Mouse (Mus musculus) mature B cell (primary cell): Measurements from ENCODE around the gene Mrc2.

Source experiments
- in situ Hi-C: fragments of 300-500 bp; cut with MboI; formaldehyde crosslinking; loops from 2 replicates; pipeline ENCODE4 v1.14.3; 2019

The Mrc2 gene

DNA sequence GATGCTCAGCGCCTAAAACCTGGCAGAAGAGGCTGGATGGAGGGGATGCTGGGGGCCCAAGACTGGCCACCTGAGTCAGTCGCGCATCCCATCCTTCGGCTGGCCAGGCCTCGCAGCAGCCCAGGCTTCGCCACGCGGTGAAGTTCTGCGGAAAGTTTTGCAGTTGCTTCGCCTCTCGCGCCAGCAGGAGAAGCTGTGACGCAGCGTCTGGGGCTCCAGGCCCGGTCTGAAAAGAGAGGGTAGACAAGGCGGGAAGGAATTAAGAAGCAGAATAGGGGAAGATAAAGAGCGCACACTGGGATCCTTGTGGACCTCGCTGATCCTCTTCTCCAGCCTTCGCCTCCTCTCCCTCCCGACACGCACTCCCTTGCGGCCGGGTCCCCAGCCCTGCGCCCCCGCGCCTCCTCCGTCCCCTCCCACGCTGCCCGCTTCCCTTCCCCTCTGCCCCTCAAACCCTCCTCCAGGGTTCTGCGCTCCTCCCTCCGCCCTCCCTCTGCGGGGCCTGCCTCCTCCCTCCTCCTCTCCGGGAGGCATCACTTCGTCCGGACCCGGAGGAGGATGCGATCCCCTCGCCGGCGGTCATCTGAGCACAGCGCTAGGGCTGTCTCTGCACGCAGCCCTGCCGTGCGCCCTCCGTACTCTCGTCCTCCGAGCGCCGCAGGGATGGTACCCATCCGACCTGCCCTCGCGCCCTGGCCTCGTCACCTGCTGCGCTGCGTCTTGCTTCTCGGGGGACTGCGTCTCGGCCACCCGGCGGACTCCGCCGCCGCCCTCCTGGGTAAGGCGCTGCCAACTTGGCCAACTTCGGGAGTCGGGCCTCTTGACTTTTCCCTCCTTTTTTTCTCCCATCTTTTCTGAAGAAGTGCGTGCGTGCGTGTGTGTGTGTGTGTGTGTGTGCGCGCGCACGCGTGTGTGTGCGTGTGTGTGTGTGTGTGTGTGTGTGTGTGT lies at the start of gene Mrc2:
Gene Mrc2, plus strand, starts transcription at position 520 of the 948 bp plus-strand sequence.
- in situ Hi-C loops = no loop called here

DNA sequence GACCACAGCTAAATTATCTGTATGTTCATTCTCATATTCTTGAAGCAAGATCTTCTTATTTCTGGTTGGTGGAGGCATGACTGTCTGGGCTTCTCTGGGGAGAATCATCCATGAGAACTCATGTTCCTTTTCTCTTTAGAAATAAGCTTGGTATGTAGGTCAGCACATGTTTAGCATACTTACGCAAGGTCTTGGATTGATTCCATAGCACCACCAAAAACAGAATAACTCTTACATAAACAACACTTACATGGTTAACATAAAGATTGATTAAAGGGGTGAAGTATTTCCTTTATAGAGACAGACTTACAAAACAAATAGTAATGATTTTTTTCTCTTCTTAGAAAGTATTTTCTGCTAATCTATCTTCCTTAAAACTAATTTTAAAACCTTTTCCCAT lies 46.1 kb upstream of the Mrc2 start:
- in situ Hi-C loops = no loop called here

DNA sequence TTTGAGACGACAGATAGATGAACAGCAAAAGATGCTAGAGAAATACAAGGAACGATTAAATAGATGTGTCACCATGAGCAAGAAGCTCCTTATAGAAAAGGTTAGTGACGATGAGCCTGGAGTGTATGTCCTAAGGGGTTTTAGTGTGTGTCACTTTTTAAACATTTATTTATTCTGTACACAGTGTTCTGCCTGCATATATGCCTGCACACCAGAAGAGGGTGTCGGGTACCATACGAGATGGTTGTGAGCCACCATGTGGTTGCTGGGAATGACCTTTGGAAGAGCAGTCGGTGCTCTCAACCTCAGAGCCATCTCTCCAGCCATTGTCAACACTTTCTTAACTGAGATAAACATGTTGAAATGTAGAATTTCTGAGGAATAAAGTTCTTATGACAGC lies 45.7 kb upstream of the Mrc2 start:
- in situ Hi-C loops = no loop called here

DNA sequence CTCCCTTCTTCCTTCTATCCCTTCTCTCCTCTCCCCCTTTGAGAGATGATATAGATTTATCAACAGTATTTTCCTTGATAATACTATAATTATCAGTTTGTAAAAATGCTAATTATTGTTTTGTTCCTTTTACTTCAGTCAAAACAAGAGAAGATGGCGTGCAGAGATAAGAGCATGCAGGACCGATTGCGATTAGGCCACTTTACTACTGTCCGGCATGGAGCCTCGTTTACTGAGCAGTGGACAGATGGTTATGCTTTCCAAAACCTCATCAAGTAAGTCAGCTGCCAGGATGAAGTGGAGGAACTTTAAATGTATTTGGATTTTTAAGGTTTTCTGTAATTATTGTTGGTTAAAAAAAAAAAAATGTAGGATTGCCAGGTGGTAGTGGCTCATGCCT lies 45.1 kb upstream of the Mrc2 start:
- in situ Hi-C loops = no loop called here

DNA sequence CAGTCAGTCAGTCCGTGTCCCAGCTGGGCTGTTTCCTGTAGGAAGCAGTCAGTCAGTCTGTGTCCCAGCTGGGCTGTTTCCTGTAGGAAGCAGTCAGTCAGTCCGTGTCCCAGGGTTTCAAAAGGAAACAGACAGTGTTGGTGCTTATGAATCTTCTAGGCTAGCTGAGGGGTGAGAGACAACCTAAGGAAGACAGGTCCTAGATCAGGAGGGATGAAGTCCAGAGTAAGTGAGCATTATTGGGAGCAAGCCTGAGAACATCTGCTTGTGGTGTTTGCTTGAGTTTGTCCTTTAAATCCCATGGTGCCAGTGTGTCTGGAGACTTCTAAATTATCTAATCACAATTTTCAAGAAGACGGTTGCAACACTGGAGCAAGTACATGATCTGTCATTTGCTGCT lies 32.7 kb upstream of the Mrc2 start:
- in situ Hi-C loops = no loop called here

DNA sequence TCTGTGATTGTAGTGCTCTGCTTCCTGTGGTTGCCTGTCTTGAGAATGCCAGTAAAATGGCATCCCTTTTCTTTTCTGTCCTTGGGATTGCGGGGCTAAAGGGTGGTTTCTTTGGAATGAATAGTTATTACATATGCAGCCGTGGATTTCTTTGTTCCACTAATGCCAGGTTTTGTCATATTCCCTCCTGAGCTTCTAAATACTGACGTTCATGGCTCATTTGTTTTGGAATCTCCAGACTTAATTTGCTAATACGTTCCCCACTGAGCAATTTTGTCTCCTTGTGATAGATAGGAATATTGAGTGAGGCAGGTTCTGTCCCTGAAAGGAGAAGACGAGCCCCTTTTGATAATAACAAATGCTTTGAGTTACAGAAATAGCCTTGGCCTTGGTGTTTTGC lies 31.3 kb upstream of the Mrc2 start:
- in situ Hi-C loops = no loop called here

DNA sequence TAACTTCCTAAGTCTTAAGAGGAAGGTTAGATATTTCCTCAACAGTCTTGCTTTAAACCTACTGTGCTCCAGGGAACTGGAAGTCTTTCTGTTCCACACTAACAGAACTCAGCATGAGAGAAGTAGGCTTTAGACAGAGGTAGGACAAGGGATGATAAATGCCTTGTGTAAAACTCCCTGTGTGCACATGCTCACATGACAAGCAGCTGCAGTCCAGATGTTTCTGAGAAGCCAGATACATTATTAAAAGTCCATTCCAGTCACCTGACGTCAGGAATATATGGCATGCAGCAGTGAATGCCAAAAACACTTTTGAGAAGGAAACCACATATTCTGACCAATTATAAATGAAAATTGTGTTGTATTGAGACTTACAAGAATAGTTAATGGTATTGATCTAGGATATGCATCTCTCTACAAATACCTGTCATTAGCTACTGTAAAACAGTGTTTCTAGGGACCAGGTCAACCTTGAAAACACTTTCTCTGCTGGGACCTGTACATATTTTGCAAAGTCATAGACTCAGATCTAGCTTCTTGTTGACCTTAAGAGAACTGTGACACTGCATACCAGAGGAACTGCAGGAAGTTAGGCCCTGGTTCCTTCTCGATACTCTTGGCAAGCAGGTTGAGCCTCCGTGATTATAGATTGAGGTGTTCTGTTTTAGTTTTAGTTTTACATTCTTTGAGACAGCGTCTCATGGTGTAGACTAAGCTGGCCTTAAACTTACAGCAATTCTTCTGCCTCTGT lies 30.7 kb upstream of the Mrc2 start:
- in situ Hi-C loops = no loop called here

DNA sequence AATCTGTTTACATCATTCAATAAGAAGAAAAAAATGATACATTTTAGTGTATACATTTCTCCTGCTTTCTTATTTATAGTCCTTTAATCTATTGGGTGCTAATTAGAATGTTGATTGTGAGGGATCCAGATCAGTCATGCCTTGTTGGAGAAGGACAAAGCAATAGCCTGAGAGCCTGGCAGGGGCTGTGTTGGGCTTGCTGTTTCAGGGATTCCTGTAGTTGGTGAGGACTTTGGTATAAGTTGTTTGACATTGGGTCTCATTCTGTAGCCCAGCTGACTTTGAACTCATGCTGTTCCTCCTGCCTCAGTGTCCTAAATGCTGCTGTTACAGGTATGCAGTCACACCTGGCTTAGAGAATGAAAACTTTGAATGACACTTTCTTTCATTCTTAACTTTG lies 27.9 kb upstream of the Mrc2 start:
- in situ Hi-C loops = no loop called here

DNA sequence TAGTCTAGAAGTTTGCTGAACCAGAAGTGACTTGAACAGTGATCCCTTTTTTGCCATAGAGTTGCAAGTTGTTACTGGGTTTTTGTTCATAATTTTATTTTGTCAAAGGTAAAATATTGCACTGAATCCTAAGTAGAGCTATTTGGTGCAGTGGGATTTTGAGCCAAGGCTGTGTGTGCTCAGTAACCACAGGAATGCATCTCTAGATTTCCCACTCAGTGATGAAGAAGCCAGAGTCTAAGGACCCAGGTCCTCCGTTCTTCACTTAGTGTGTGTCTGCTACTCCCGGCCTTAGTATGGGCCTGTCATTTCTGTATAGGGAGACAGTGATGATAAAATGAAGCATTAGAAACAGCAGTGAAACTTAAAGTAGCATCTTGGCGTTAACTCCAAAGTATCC lies 27.5 kb upstream of the Mrc2 start:
- in situ Hi-C loops = no loop called here

DNA sequence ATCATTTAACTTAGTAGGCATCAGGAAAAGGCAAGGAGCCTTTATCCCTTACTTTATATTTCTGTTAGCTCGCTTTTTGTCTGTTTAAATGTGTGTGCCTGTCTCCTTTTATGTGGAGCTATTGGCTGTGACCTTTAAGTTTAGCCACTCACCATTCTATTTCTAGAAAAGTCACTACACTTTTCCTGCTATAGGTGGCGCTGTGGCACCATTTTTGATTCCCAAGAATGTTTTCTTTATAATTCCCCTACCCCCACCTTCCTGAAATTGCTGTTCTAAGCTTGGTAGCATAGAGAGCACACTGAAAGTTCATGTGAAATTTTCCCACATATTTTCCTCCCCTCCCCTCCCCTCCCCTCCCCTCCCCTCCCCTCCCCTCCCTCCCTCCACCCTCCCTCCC lies 22.3 kb upstream of the Mrc2 start:
- in situ Hi-C loops = no loop called here

DNA sequence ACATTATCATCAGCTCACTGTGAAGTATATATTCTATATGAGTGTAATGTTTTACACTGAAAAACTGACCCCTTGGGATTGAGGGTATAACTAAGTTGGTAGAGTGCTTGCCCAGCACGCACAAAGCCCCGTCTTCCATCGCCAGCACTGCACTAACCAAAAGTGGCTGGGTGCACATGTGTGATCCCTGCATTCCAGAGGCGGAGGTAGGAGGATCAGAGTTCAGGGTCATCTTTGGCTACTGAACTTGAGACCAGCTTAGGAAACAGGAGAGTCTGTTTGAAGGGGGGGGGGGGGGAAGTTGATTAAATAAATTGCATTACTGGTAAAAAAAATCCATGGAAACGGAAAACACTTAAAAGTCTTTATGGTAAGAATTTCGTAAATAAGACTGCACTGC lies 12.0 kb upstream of the Mrc2 start:
- in situ Hi-C loops = no loop called here

DNA sequence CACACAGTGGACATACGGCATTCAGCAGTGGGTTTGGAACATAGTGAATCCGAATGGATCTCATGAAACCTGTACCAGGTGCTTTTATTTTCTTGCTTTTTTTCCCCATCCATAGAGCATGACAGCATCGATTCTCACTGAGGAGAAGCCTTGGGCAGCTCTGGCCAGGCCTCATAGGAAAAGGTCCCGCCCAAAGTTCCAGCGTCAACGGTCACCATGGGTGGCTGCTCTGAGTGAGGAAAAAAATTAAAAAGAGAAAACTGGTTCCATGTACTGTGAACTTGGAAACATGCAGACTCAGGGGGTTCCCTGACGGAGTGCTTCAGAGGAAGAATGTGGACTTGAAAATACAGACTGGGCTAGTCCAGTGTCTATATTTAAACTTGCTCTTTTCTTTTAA lies 11.2 kb upstream of the Mrc2 start:
- in situ Hi-C loops = no loop called here

DNA sequence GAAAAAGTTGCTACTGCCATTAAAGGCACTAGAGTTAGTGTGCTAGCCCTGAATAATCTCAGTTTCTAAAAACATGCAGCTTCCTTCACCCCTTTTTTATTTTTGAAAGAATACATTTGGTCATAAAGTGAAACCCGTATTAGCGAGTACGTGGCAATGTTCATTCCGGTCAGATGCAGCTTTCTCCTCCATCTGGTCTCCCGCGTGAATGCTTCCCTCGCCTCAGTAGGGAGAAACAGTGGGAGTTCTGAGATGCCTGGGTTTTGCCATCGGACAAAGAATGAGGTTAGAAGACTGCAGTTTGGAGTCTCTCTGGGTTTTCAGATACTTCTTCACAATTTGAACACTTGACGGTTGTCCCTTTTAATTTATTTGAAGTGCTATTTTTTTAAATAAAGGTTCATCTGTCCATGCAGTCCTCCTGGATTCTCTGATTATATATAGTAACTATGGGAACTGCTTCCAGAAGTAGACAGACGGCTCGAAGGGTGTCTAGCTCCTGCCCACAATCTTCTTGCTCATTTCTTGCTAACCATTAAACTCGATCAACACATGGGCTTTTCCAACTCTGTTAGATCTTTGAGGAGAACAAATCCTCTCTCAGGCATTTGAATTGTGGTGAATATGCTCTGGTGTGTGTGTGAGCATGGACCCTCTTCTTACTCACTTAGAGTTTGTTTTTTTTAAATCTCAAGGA lies 10.5 kb upstream of the Mrc2 start:
- in situ Hi-C loops = no loop called here

DNA sequence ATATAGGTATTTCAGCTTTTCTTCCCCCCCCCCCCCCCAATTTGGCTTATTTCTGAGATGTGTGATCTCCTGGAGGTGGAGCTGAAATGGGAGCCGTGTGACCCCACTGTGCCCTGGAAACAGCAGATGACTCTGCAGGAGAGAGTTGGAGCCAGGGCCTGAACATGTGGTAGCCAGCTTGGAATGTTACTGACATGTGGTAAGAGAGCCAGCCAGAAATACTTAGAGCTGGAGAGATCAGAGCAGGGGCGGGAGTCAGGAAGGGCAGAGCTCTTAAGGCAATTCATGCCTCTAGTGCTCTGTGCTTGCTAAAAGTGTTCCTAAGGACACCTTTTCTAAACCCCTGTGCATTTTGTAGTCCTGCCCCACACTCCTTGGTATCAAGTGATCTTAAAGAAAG lies 10.0 kb upstream of the Mrc2 start:
- in situ Hi-C loops = no loop called here

DNA sequence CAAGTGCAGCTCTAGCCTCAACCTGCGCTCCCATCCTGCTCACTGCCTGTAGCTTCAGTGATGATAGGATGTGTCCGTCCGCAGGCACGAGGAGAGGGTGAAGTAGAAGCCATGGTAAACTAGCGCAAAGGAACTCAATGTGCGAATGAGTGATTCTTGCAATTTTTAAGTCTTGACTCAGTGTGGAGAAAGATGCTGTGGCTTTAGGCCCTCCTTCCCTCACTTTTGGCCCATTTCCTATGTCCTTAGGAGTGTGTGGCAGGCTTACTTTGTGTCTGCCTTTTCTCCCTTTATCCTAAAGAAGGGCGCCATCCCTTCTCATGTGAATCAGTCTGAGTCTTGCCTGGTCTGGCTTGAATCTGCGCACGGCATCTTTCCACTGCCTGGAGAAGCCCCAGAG lies 9.4 kb upstream of the Mrc2 start:
- in situ Hi-C loops = no loop called here

DNA sequence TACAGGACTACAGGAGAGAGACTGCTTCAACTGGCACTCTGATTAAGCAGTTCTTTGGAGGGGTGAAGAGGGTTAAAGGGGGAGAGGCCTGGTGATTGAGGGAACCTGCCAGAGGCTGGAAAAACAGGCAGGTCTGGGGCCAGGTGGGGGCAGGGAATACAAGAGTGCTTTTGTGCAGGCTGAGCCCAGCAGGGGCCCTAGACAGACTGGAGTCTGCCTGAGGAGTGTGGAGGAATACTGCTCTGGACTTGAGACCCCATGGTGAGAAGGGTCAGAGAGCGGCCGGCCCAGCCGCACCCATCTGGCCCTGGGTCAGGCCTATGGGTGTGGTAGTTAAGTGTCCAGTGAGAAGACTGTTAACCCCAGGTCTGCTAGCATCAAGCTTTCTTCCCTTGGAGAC lies 6.7 kb upstream of the Mrc2 start:
- in situ Hi-C loops = no loop called here

DNA sequence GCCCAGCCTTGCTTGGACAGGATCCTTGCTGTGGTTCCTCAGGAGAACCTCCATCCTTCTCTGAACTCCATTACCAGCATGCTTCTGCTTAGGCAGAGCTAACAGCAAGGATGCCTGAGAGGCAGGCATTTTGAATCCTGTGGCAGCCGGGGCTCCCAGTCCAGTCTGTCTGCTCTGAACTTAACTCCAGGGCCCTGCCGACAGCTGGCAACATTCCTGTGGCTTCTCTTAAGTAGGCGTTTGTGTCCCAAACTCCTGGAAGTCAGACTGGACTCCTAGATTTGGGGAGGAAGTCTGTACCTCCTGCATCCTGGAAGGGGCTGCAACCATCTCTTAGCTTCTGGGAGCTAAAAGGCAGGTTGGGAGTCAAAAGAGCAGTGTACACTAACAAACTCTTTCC lies 3.0 kb upstream of the Mrc2 start:
- in situ Hi-C loops = no loop called here

DNA sequence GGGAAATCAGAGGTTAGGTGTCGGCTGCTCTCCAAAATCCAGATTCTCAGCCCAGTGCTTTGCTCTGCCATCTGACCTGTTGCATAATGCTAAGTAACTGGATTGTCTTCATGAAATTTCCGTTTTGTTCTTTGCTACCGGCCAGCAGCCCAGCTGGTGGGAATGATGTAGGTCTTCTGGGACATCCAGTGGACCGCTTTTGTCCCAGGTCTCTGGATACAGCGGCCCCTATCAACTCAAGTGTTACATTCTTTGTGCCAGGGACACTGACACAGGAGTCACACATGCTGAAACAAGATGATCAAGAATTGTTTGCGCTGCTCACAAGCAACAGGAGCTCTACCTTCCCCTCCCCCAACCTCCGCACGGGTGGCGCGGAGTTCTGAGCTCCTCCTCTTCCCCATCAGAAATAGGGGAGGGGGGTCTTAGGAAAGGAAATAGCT lies 741 bp upstream of the Mrc2 start:
- in situ Hi-C loops = no loop called here

DNA sequence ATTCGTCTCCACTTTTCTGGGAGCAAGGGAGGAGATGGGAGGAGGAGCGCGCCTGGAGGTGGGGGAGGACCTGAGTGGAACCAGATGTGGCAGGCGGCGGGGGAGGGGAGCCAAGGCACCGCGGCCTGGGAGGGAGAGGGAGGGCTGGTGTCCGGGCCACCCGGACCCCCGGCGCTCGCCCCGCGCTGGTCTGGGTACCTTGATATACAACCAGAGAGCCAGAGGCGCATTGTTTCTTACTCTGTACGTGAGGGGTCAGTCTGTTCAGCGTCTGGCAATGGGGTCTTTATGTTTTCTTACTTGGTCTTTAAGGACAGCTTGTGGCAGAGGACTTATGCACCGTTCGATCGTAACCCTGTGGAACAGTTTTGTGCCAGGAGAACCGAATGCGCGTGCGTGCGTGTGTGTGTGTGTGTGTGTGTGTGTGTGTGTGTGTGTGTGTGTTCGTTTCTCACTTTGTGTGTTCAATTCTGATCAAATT lies 698 bp downstream of the Mrc2 start:
- in situ Hi-C loops = no loop called here

DNA sequence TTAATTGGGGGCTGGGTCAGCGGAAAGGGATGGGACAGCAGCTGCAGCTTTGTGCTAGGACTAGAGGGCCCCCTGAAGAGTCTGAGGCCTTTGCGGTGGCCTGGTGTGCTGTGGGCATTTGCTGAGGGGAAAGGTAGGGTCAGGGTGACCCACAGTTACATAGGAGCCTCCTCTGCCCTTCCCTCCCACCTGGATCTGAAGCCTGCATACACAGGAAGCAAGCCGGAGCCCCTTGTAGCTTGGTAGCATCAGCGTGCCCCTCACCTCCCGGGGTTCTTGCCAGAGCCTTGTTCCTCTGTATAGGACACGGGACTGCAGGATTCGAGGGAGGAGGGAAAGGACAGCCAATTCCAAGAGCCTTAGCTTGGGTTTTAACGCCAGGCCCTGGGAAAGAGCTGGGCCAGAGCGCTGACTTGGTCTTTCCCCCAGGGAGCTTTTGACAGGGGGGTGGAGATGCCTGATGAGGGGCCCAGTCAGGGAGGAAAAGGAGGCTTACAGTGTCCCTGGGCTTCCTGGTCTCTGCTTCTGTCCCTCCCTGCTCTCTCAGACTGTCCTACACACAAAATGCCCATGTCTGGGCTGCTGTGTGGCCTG lies 1.6 kb downstream of the Mrc2 start:
- in situ Hi-C loops = no loop called here

DNA sequence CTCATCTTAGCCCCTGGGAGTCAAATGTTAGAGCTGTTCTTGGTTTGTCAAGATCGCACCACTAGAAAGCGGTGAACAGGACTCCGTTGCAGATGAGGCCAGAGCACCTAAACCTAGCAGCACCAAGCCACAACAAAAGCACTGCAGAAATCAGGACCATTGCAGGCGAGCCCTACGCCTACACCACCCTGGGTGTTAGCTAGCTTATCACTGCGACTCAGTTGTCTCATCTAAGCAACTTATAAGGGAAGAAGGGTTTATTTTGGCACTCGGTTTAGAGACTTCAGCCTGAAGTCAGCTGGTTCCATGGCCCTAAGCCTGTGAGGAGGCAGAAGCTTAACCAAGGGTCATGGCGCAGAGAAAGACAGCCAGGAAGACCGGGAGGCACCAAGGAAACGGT lies 3.6 kb downstream of the Mrc2 start:
- in situ Hi-C loops = no loop called here

DNA sequence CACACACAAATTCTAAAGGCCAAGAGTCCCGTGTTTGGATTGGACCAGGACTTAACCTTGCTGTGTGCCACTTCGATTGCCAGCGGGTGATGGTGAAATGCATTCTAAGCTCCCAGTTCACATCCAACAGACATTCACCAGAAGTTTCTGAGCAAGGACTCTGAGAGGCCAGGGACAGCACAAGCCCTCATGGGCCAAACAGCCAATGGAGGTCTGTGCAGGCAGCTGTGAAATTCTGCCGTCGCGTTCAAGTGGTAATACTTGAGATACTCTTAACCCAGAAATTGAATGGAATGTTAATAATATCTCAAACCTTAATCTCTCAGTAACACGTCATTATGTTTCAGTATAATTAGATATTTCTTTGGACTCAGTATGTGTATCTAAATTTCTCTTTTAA lies 17.8 kb downstream of the Mrc2 start:
- in situ Hi-C loops = no loop called here
